Mouse (Mus musculus) liver, adult 2 months (tissue): ENCODE data around the gene Dcakd. TPM values are rescaled to one million over a fixed set of nuclear protein-coding genes. Genes with fewer than 3 reads are reported as not detected.

Source experiments
- DNase-seq: peaks from one replicate; pipeline ENCODE4 v3.0.0-alpha.2; 2011; ENCODE audit warnings: low read depth, low spot score; ENCODE audit errors: extremely low read depth
- H3K27ac ChIP-seq: fragments of 200-500 bp; replicated peaks from 2 replicates; pipeline ENCODE4 v1.5.1; 2012; ENCODE audit warnings: low read depth, mild to moderate bottlenecking, control low read depth, inconsistent platforms, low read length; ENCODE audit not compliant: insufficient read depth
- H3K27me3 ChIP-seq: fragments of 200-500 bp; 2 replicates; pipeline ENCODE4 v1.6.1; 2012; ENCODE audit warnings: mild to moderate bottlenecking, moderate library complexity, low read length, inconsistent platforms; ENCODE audit not compliant: control insufficient read depth, insufficient read depth
- H3K36me3 ChIP-seq: fragments of 200-500 bp; 2 replicates; pipeline ENCODE4 v1.6.1; 2012; ENCODE audit warnings: low read length, inconsistent platforms; ENCODE audit not compliant: control insufficient read depth, insufficient read depth
- H3K4me1 ChIP-seq: fragments of 200-500 bp; 2 replicates; pipeline ENCODE4 v1.6.1; 2011; ENCODE audit warnings: low read length; ENCODE audit not compliant: control insufficient read depth, insufficient read depth
- H3K4me3 ChIP-seq: fragments of 200-500 bp; 2 replicates; pipeline ENCODE4 v1.5.1; 2011; ENCODE audit warnings: low read depth, mild to moderate bottlenecking, control low read depth, low read length, moderate library complexity; ENCODE audit not compliant: insufficient read depth
- H3K79me2 ChIP-seq: fragments of 200-500 bp; 2 replicates; pipeline ENCODE4 v1.6.1; 2012; ENCODE audit warnings: inconsistent platforms, mild to moderate bottlenecking, low read length, moderate library complexity; ENCODE audit not compliant: control insufficient read depth, insufficient read depth
- H3K9ac ChIP-seq: fragments of 200-500 bp; 2 replicates; pipeline ENCODE4 v1.6.1; 2012; ENCODE audit warnings: low read depth, mild to moderate bottlenecking, control low read depth, inconsistent platforms, low read length
- CTCF ChIP-seq: fragments of 200-500 bp; IDR thresholded peaks from 2 replicates; pipeline ENCODE4 v1.5.1; 2011; ENCODE audit warnings: low read depth, low read length, control low read depth
- POLR2A ChIP-seq: fragments of 200-500 bp; IDR thresholded peaks from 2 replicates; pipeline ENCODE4 v1.6.1; 2011; ENCODE audit warnings: low read length, control low read depth; ENCODE audit not compliant: insufficient read depth; ENCODE audit errors: extremely low read depth
- WGBS: fragments of 180-500 bp; shearing (Covaris S2); methylation state at CpG from one replicate; pipeline ENCODE4 v1.1.7; 2018; 5-methylcytosine and 5-hydroxymethylcytosine counted together
- polyA plus RNA-seq: library from polyadenylated mRNA; depleted of rRNA; stranded (reverse); fragments of >200 nt; gene quantifications from 2 replicates; pipeline ENCODE4 v1.2.3, GENCODE M21; 2012
- total RNA-seq: library from RNA; depleted of rRNA; stranded (reverse); fragments of >200 nt; gene quantifications from 2 replicates; pipeline ENCODE4 v1.2.3, GENCODE M21; 2014

The Dcakd gene
- total and polyA plus RNA-seq, 2 experiments: 23.9 to 45.8 TPM

- WGBS: 2% methylated on average over 29 of the region's 29 CpGs
- H3K4me1 ChIP-seq: peaks cover 2% of the 10 kb centered on the region
- H3K4me3 ChIP-seq: peak overlapping the region; percentile 14; the same call in 1 of the 2 replicates
- no peak overlapping the region for H3K27ac ChIP-seq
- TF ChIP-seq CTCF (peak; percentile 46), POLR2A (no peak)
- no peak for DNase-seq
- peaks cover 5% of the 10 kb centered on the region for H3K27me3 ChIP-seq
- H3K36me3 ChIP-seq: no peaks in the 10 kb centered on the region
- H3K9ac ChIP-seq: no peak overlapping the region
- no peaks in the 10 kb centered on the region for H3K79me2 ChIP-seq
These were observed 37.9 kb downstream of the Dcakd start for GRCm38 (mm10) chr11:102990152-102990663.

- Histone ChIP-seq H3K4me1 (peaks cover 2% of the 10 kb centered on the region), H3K27ac (no peak overlapping the region), H3K4me3 (peak overlapping the region; percentile 14; the same call in 1 of the 2 replicates), H3K27me3 (peaks cover 5% of the 10 kb centered on the region), H3K9ac (no peak overlapping the region), H3K36me3 (no peaks in the 10 kb centered on the region), H3K79me2 (no peaks in the 10 kb centered on the region)
- no peak for TF ChIP-seq POLR2A
- TF ChIP-seq CTCF: no peak
- no peak for DNase-seq
- 9% methylated on average over 28 of the region's 28 CpGs for WGBS
These were observed 38.4 kb downstream of the Dcakd start for GRCm38 (mm10) chr11:102989641-102990151.

GRCm38 (mm10) chr11:102985160-102985559 lies 43.0 kb downstream of the Dcakd start:
- Histone ChIP-seq H3K9ac (no peak overlapping the region), H3K27me3 (no peaks in the 10 kb centered on the region), H3K4me3 (no peak overlapping the region), H3K36me3 (no peaks in the 10 kb centered on the region), H3K79me2 (no peaks in the 10 kb centered on the region), H3K4me1 (peaks cover 2% of the 10 kb centered on the region), H3K27ac (no peak overlapping the region)
- 68% methylated on average over 6 of the region's 6 CpGs for WGBS
- DNase-seq: no peak
- TF ChIP-seq CTCF (no peak), POLR2A (no peak)

- Histone ChIP-seq H3K4me1 (peaks cover 2% of the 10 kb centered on the region), H3K79me2 (no peaks in the 10 kb centered on the region), H3K9ac (no peak overlapping the region), H3K4me3 (no peak overlapping the region), H3K27ac (no peak overlapping the region), H3K27me3 (no peaks in the 10 kb centered on the region), H3K36me3 (no peaks in the 10 kb centered on the region)
- 72% methylated on average over 4 of the region's 4 CpGs for WGBS
- DNase-seq: no peak
- TF ChIP-seq POLR2A (no peak), CTCF (no peak)
These were observed 43.5 kb downstream of the Dcakd start for GRCm38 (mm10) chr11:102984615-102985014.

- WGBS: 86% methylated on average over 9 of the region's 9 CpGs
- Histone ChIP-seq H3K79me2 (no peaks in the 10 kb centered on the region), H3K27ac (no peak overlapping the region), H3K36me3 (no peaks in the 10 kb centered on the region), H3K4me3 (no peak overlapping the region), H3K4me1 (peaks cover 2% of the 10 kb centered on the region), H3K27me3 (no peaks in the 10 kb centered on the region), H3K9ac (no peak overlapping the region)
- TF ChIP-seq POLR2A: no peak
- TF ChIP-seq CTCF: no peak
- DNase-seq: no peak
These were observed 44.0 kb downstream of the Dcakd start for GRCm38 (mm10) chr11:102984086-102984485.

GRCm38 (mm10) chr11:102981151-102981890 lies 46.8 kb downstream of the Dcakd start:
- WGBS: 70% methylated on average over 10 of the region's 10 CpGs
- Histone ChIP-seq H3K9ac (no peak overlapping the region), H3K27ac (no peak overlapping the region), H3K27me3 (no peaks in the 10 kb centered on the region), H3K36me3 (no peaks in the 10 kb centered on the region), H3K4me1 (peaks cover 5% of the 10 kb centered on the region), H3K79me2 (no peaks in the 10 kb centered on the region), H3K4me3 (no peak overlapping the region)
- TF ChIP-seq POLR2A: no peak
- no peak for TF ChIP-seq CTCF
- DNase-seq: no peak
